In genomic region chr11:102408344-102408876, GRCm38 (mm10) we compare ENCODE assay signal across 8 mouse cellular contexts. TPM values are rescaled to one million over a fixed set of nuclear protein-coding genes. Genes with fewer than 3 reads are reported as not detected.
DNase-seq lines count a peak whose midpoint lies in the region; ATAC-seq lines count a peak whose summit lies in the region.

No protein-coding gene starts in this region.

- DNase-seq in adrenal gland, adult (ENCODE audit: inconsistent age in 2 of 2, low spot score in 1 of 2), result peak; percentile 98 to 99
- DNase-seq in embryo, embryonic 10.5 days (ENCODE audit: low spot score), result peak; percentile 100
- DNase-seq in gastrocnemius, postnatal 14 days, result peak; percentile 98
- DNase-seq in left cerebral cortex, postnatal 10 days (ENCODE audit: extremely low spot score in 1 of 2, low spot score in 2 of 2), result peak; percentile 97 to 98
- DNase-seq in right cerebral cortex, postnatal 25 days, result peak; percentile 96
- peak; percentile 95 to 97 for DNase-seq in urinary bladder, postnatal 4 days (ENCODE audit: low spot score in 2 of 2)

- intact Hi-C loops in gastrocnemius, postnatal 14 days (cut with DNase I; ENCODE audit: low total_unique reads), result no loop called here
- intact Hi-C loops in left cerebral cortex, postnatal 10 days (cut with DNase I), result no loop called here

- peak; percentile 89 for ATAC-seq in inflammation-experienced regulatory T-cells, adult 6 months
- ATAC-seq in megakaryocyte-erythroid progenitor cell, adult 5-6 weeks (replicated peaks; ENCODE audit: low FRiP score, low TSS enrichment, poor library complexity, severe bottlenecking), result peak; percentile 88

RNA-seq across cellular contexts. Expression of gene Slc25a39, which starts 0.7 kb away (rescaled TPM):
- 10 to 100 TPM; 46.6 to 48.9 TPM for total RNA-seq in gastrocnemius, postnatal 14 days (2021)
- polyA plus RNA-seq in inflammation-experienced regulatory T-cells, adult 6 months (2017; shearing (Covaris generic)), result 10 to 100 TPM; 40.1 to 61.9 (median 53.3) TPM
- 10 to 100 TPM; 64.8 to 66.7 TPM for total RNA-seq in left cerebral cortex, postnatal 10 days (2021)
- total RNA-seq in megakaryocyte-erythroid progenitor cell, adult 5-6 weeks (2014; fragmentation: Nextera tagmentation), result 115 and 148 TPM in 2 replicates
- 43.8 and 55.9 TPM in 2 replicates for total RNA-seq in megakaryocyte-erythroid progenitor cell, adult 5-6 weeks (2017)

RNA-seq across cellular contexts. Expression of gene Rundc3a, which starts 15.2 kb away (rescaled TPM):
- total RNA-seq in gastrocnemius, postnatal 14 days (2021), result under 1 TPM; 0.66 to 0.90 TPM
- 1 to 10 TPM; 1.8 to 3.2 (median 2.0) TPM for polyA plus RNA-seq in inflammation-experienced regulatory T-cells, adult 6 months (2017; shearing (Covaris generic))
- total RNA-seq in left cerebral cortex, postnatal 10 days (2021), result 100 to 1,000 TPM; 329 to 332 TPM
- total RNA-seq in megakaryocyte-erythroid progenitor cell, adult 5-6 weeks (2014; fragmentation: Nextera tagmentation), result not detected in 2 replicates
- not detected in 2 replicates for total RNA-seq in megakaryocyte-erythroid progenitor cell, adult 5-6 weeks (2017)

RNA-seq across cellular contexts. Expression of gene Grn, which starts 21.7 kb away (rescaled TPM):
- total RNA-seq in gastrocnemius, postnatal 14 days (2021), result 10 to 100 TPM; 57.2 to 63.7 TPM
- polyA plus RNA-seq in inflammation-experienced regulatory T-cells, adult 6 months (2017; shearing (Covaris generic)), result 10 to 100 TPM; 21.8 to 32.1 (median 26.1) TPM
- 10 to 100 TPM; 79.2 to 79.4 TPM for total RNA-seq in left cerebral cortex, postnatal 10 days (2021)
- 16.1 and 17.8 TPM in 2 replicates for total RNA-seq in megakaryocyte-erythroid progenitor cell, adult 5-6 weeks (2014; fragmentation: Nextera tagmentation)
- 5.4 and 14.2 TPM in 2 replicates for total RNA-seq in megakaryocyte-erythroid progenitor cell, adult 5-6 weeks (2017)

RNA-seq across cellular contexts. Expression of gene Fam171a2, which starts 39.1 kb away (rescaled TPM):
- 1 to 10 TPM; 6.2 to 7.3 TPM for total RNA-seq in gastrocnemius, postnatal 14 days (2021)
- polyA plus RNA-seq in inflammation-experienced regulatory T-cells, adult 6 months (2017; shearing (Covaris generic)), result not detected
- total RNA-seq in left cerebral cortex, postnatal 10 days (2021), result 100 to 1,000 TPM; 125 to 135 TPM
- total RNA-seq in megakaryocyte-erythroid progenitor cell, adult 5-6 weeks (2014; fragmentation: Nextera tagmentation), result 0.82 TPM in 1 of 2 replicates, not detected in the other
- 0.28 TPM in 1 of 2 replicates, not detected in the other for total RNA-seq in megakaryocyte-erythroid progenitor cell, adult 5-6 weeks (2017)

RNA-seq across cellular contexts. Expression of gene Slc4a1, which starts 42.4 kb away (rescaled TPM):
- 1 to 10 TPM in 1 of 2 experiments, under 1 TPM in 1; 0.59 to 1.5 TPM for total RNA-seq in gastrocnemius, postnatal 14 days (2021)
- polyA plus RNA-seq in inflammation-experienced regulatory T-cells, adult 6 months (2017; shearing (Covaris generic)), result under 1 TPM in 1 of 3 experiments, not detected in 2; 0.08 TPM
- 1 to 10 TPM in 1 of 2 experiments, under 1 TPM in 1; 0.47 to 1.2 TPM for total RNA-seq in left cerebral cortex, postnatal 10 days (2021)
- 0.42 and 0.46 TPM in 2 replicates for total RNA-seq in megakaryocyte-erythroid progenitor cell, adult 5-6 weeks (2014; fragmentation: Nextera tagmentation)
- 0.27 and 6.8 TPM in 2 replicates for total RNA-seq in megakaryocyte-erythroid progenitor cell, adult 5-6 weeks (2017)

Comparison
In these comparisons a context has a peak if more than half of its experiments do, and no peak if none do; other contexts are left out.
1. Peak in every context shown above with its lines: DNase-seq and ATAC-seq.
2. RNA of gene Rundc3a, which starts 15.2 kb away (total RNA-seq): 329 to 332 TPM in left cerebral cortex, postnatal 10 days; 0.66 to 0.90 TPM in gastrocnemius, postnatal 14 days and not detected in megakaryocyte-erythroid progenitor cell, adult 5-6 weeks; every median in the first group is over 100 times any median in the second.